Mouse (Mus musculus) lung, embryonic 15.5 days (tissue): ENCODE data around the gene Mfsd11. TPM values are rescaled to one million over a fixed set of nuclear protein-coding genes. Genes with fewer than 3 reads are reported as not detected.
"Not testable (repeated sequence)": the region's sequence is repeated elsewhere in the genome, so short reads cannot be mapped to it uniquely, and the experiment has no call there.

Experiments used
- ATAC-seq: fragments of 200-750 bp; cut with Nextera tagmentation; 2 replicates; pipeline ENCODE4 v1.8.0; 2017; ENCODE audit warnings: moderate number of reproducible peaks, borderline replicate concordance; ENCODE audit not compliant: low FRiP score, low TSS enrichment; ENCODE audit errors: extremely low read depth
- H3K27ac ChIP-seq: fragments of 300-500 bp; sonication (generic); 2 replicates; pipeline ENCODE4 v1.5.1; 2015; ENCODE audit warnings: moderate library complexity, mild to moderate bottlenecking, inconsistent platforms
- H3K27me3 ChIP-seq: fragments of 300-500 bp; sonication (generic); 2 replicates; pipeline ENCODE4 v1.6.1; 2015; ENCODE audit warnings: inconsistent platforms
- H3K36me3 ChIP-seq: fragments of 300-500 bp; sonication (generic); 2 replicates; pipeline ENCODE4 v1.6.1; 2015; ENCODE audit warnings: inconsistent platforms
- H3K4me1 ChIP-seq: fragments of 300-500 bp; sonication (generic); 2 replicates; pipeline ENCODE4 v1.6.1; 2015; ENCODE audit warnings: inconsistent platforms
- H3K4me2 ChIP-seq: fragments of 300-500 bp; sonication (generic); 2 replicates; pipeline ENCODE4 v1.6.1; 2015; ENCODE audit warnings: inconsistent platforms, mild to moderate bottlenecking, moderate library complexity
- H3K4me3 ChIP-seq: fragments of 300-500 bp; sonication (generic); 2 replicates; pipeline ENCODE4 v1.5.1; 2015; ENCODE audit warnings: mild to moderate bottlenecking, inconsistent platforms
- H3K9ac ChIP-seq: fragments of 300-500 bp; sonication (generic); 2 replicates; pipeline ENCODE4 v1.6.1; 2015; ENCODE audit warnings: inconsistent platforms
- H3K9me3 ChIP-seq: fragments of 300-500 bp; sonication (generic); 2 replicates; pipeline ENCODE4 v1.6.1; 2016; ENCODE audit warnings: inconsistent platforms
- whole genome bisulfite sequencing: fragments of 180-500 bp; shearing (Covaris S2); methylation state at CpG from one replicate; pipeline ENCODE4 v1.1.7; 2015; 5-methylcytosine and 5-hydroxymethylcytosine counted together
- polyA plus RNA-seq: library from polyadenylated mRNA; unstranded; fragments of >200 nt; fragmentation: Nextera tagmentation; extraction: Ambion mirVana; gene quantifications from 2 replicates; pipeline ENCODE4 v1.2.1, GENCODE M21; 2015

Mfsd11 gene
- polyA plus RNA-seq, 1 experiment from 2014 or later: 30.5 TPM

- ATAC-seq: no peak
- WGBS: 90% methylated on average over 4 of the region's 4 CpGs
- Histone ChIP-seq H3K9me3 (no peaks in the 10 kb centered on the region), H3K27me3 (no peaks in the 10 kb centered on the region), H3K4me2 (peak overlapping the region; percentile 76), H3K27ac (no peak overlapping the region), H3K9ac (peak overlapping the region; percentile 79; the same call in 1 of the 2 replicates), H3K36me3 (peaks cover 54% of the 10 kb centered on the region), H3K4me3 (no peak overlapping the region), H3K4me1 (peaks cover 29% of the 10 kb centered on the region)
Observed at GRCm38 (mm10) chr11:116840748-116841147, 11.5 kb upstream of the Mfsd11 start.

DNA sequence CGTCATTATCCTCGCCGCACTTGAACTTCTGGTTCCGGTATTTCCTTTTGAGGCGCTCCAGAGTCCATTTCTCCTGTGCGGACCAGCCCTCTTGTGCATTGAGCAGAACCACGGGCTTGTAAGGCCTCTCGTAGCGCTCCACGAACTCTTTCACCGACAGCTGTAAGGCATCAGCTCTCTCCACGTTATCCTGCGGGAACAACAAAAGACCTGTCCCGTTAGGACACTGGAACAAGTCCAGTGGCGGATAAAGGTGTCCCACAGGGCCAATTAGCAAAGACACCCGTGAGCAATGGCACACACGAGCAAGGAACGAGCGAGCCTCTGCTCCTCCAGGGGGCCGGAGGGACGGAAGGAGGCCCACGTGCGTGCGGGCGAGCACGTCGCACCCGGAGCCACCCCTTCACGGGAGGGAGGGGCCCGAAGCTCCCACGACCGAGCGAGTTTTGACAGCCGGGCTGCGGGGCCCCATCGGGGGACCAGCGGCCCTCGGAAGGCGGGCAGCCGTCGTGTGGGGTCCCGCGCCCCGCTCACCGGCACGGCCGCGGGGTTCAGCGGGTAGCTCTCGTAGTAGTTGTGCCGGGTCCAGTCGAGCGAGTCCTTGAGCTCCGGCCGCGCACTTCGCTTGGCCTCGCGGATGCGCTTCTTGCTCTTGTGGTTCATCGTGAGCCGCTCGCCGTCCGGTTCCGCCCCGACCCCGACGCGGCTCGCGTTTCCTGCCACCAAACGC is 9.5 kb upstream of the Mfsd11 start:
- H3K36me3 ChIP-seq: peaks cover 36% of the 10 kb centered on the region

DNA sequence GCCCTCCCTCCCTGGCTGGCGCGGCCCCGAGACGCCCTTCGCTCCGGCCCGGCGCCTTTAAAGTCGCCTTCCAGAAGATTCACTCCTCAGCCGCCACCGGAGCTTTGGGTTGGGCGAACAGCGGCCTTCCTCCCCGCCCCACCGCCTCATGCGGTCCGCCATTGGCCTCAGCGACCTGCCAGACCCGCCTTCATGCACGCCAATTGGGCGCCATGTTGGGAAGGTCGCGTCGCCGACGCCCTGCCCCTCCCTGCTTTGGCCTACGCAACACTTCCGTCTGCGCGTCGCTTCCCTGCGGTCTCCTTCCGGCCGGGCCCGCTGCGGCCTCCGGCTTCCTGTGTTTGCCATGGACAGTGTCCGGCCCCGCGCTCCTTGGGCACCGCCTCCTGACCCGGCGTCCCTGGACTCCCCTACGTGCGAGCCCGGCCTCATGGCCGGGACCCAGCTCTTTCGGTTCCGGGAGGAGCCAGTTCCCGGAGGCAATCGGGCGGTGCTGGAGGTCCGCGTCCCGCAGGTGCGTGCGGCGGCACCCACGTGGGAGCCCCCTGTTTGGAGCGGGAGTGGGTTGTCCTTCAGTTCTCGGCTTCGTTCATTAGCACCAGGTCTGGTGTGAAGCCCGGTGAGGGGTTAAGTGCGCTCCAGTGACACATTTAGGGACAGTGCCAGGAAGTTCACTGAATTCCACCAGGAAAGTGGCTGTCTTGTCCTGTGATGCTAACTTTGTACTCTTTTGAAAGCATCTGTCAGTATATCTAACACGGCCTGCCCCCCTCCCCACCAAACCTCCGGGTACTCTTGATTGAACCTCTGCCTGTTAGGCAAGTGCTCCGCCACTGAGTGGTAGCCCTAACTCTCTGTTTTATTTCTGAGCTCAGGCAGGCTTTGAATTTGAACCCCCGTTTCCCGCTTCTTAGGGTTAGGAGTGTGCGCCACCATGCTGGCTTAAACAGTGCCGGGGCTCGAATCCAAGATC is 8.7 kb upstream of the Mfsd11 start, which contains the start of the genes Mettl23 and Jmjd6:
Gene Mettl23, plus strand, starts transcription at position 18 of the 973 bp plus-strand sequence.
Gene Jmjd6, minus strand, starts transcription at position 189 of the 973 bp plus-strand sequence.
- WGBS: under 1% methylated on average over 72 of the region's 72 CpGs
- peak; percentile 96 for ATAC-seq
- H3K36me3 ChIP-seq: peaks cover 36% of the 10 kb centered on the region
- no peaks in the 10 kb centered on the region for H3K9me3 ChIP-seq
- H3K4me1 ChIP-seq: peaks cover 30% of the 10 kb centered on the region
- no peaks in the 10 kb centered on the region for H3K27me3 ChIP-seq
- H3K27ac ChIP-seq: peak within 1 kb of the TSS; percentile 97
- peak within 1 kb of the TSS; percentile 77 for H3K4me3 ChIP-seq
- peak within 1 kb of the TSS; percentile 79 for H3K9ac ChIP-seq
- H3K4me2 ChIP-seq: peak within 1 kb of the TSS; percentile 76

More for the DNA sequence above, 9.5 kb upstream of the Mfsd11 start:
- peaks cover 29% of the 10 kb centered on the region for H3K4me1 ChIP-seq
- peak overlapping the region; percentile 97 for H3K27ac ChIP-seq
- H3K4me3 ChIP-seq: peak overlapping the region; percentile 77
- peak; percentile 56 for ATAC-seq
- H3K27me3 ChIP-seq: no peaks in the 10 kb centered on the region
- no peaks in the 10 kb centered on the region for H3K9me3 ChIP-seq
- peak overlapping the region; percentile 76 for H3K4me2 ChIP-seq
- WGBS: under 1% methylated on average over 73 of the region's 73 CpGs
- H3K9ac ChIP-seq: peak overlapping the region; percentile 79

- Histone ChIP-seq H3K36me3 (peaks cover 36% of the 10 kb centered on the region), H3K4me1 (peaks cover 34% of the 10 kb centered on the region), H3K9me3 (no peaks in the 10 kb centered on the region), H3K27me3 (no peaks in the 10 kb centered on the region), H3K4me3 (no peak overlapping the region), H3K27ac (no peak overlapping the region), H3K9ac (no peak overlapping the region), H3K4me2 (no peak overlapping the region)
- WGBS: 80% methylated on average over 4 of the region's 4 CpGs
- ATAC-seq: no peak
Observed at GRCm38 (mm10) chr11:116846593-116847181, 5.6 kb upstream of the Mfsd11 start.

DNA sequence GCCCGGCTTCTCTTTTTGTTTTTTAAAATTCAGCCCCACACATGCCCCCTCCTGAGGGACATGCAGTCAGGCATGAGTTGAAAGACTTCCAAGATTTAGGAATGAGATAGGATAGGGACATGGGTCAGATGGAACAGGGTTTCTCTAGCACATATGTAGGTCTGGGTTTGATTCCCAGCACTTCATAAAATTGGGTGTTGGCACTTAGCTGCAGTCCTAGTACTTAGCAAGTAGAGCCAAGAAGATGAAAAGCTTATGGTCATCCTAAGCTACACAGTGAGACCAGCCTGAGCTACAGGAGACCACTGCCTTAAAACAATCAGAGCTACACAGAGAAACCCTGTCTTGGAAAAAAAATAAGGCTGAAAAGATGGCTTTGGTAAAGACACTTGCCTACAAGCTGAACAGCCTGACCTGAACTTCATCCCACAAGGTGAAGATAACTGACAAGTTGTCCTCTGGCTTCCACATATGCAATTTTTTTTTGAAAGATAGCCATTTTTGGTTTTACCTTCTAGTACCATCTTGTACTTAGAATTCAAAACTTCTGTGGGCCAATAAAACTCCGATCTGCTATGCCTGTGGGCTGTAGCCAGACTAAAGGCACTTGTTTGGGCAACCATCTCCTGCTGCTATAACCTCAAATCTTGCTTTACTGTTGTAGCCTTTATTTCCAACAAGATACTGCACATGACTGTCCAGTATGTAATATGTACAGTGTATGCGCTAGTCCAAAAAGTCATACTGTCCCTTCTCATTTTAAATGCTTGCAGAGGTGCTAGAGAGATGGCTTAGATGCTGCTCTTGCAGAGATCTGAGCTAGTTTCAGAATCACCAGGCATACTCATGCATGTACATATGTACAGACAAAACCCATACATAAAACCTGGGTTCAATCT is 4.8 kb upstream of the Mfsd11 start:
- no peak for ATAC-seq
- Histone ChIP-seq H3K9ac (no peak overlapping the region), H3K4me3 (no peak overlapping the region), H3K27me3 (no peaks in the 10 kb centered on the region), H3K4me2 (no peak overlapping the region), H3K27ac (no peak overlapping the region), H3K36me3 (peaks cover 38% of the 10 kb centered on the region), H3K9me3 (no peaks in the 10 kb centered on the region), H3K4me1 (peaks cover 29% of the 10 kb centered on the region)
- 85% methylated on average over 3 of the region's 3 CpGs for WGBS

GRCm38 (mm10) chr11:116848086-116848876 is 4.0 kb upstream of the Mfsd11 start:
- no peaks in the 10 kb centered on the region for H3K27me3 ChIP-seq
- peaks cover 29% of the 10 kb centered on the region for H3K4me1 ChIP-seq
- no peak overlapping the region for H3K4me2 ChIP-seq
- no peak for ATAC-seq
- H3K9ac ChIP-seq: no peak overlapping the region
- H3K27ac ChIP-seq: peak overlapping the region; percentile 6; the same call in 1 of the 2 replicates
- no peak overlapping the region for H3K4me3 ChIP-seq
- H3K36me3 ChIP-seq: peaks cover 38% of the 10 kb centered on the region
- no peaks in the 10 kb centered on the region for H3K9me3 ChIP-seq
- WGBS: 66% methylated on average over 5 of the region's 5 CpGs

- Histone ChIP-seq H3K4me1 (peaks cover 29% of the 10 kb centered on the region), H3K27ac (0 out of 2 replicates have a peak overlapping the region, but pooled peaks have one; percentile 6), H3K36me3 (peaks cover 38% of the 10 kb centered on the region)
- not testable (repeated sequence) for H3K4me3 ChIP-seq, H3K9ac ChIP-seq, H3K27me3 ChIP-seq, ATAC-seq, H3K4me2 ChIP-seq, H3K9me3 ChIP-seq
- WGBS: 74% methylated on average over 2 of the region's 2 CpGs
Observed at GRCm38 (mm10) chr11:116848877-116849178, 3.4 kb upstream of the Mfsd11 start.

GRCm38 (mm10) chr11:116849587-116849986 is 2.7 kb upstream of the Mfsd11 start:
- H3K9me3 ChIP-seq: no peaks in the 10 kb centered on the region
- H3K36me3 ChIP-seq: peaks cover 38% of the 10 kb centered on the region
- H3K27me3 ChIP-seq: no peaks in the 10 kb centered on the region
- ATAC-seq: no peak
- H3K27ac ChIP-seq: no peak overlapping the region
- no peak overlapping the region for H3K9ac ChIP-seq
- no peak overlapping the region for H3K4me2 ChIP-seq
- peaks cover 27% of the 10 kb centered on the region for H3K4me1 ChIP-seq
- H3K4me3 ChIP-seq: no peak overlapping the region

DNA sequence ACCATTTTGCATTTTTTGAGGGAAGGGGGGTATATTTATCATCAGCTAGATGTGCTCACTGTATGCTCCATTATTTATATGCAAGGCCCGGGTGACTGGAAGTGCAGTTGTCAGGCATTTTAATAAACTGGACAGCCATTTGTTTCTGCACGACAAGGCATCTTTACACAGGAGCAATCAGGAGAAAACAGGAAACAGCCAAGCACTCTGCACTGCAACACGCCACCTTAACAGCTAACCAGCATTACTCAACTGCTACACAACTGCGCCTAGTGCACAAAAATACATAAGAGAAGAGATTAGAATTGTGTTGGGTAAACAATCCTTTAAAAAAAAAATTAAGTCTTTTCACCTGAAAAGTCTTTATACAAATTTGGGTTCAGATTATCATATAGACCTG is 2.2 kb upstream of the Mfsd11 start:
- peaks cover 31% of the 10 kb centered on the region for H3K4me1 ChIP-seq
- H3K4me2 ChIP-seq: peak overlapping the region; percentile 77
- H3K4me3 ChIP-seq: peak overlapping the region; percentile 84
- ATAC-seq: no peak
- H3K27me3 ChIP-seq: no peaks in the 10 kb centered on the region
- peaks cover 38% of the 10 kb centered on the region for H3K36me3 ChIP-seq
- no peaks in the 10 kb centered on the region for H3K9me3 ChIP-seq
- peak overlapping the region; percentile 5; the same call in 1 of the 2 replicates for H3K9ac ChIP-seq
- WGBS: 32% methylated on average over 4 of the region's 4 CpGs
- H3K27ac ChIP-seq: no peak overlapping the region

- H3K27ac ChIP-seq: peak overlapping the region; percentile 100; the same call in 1 of the 2 replicates
Observed at GRCm38 (mm10) chr11:116850833-116851477, 1.3 kb upstream of the Mfsd11 start.

More at GRCm38 (mm10) chr11:116850833-116851477, 1.3 kb upstream of the Mfsd11 start:
- no peaks in the 10 kb centered on the region for H3K9me3 ChIP-seq
- H3K4me1 ChIP-seq: peaks cover 32% of the 10 kb centered on the region
- WGBS: 26% methylated on average over 6 of the region's 6 CpGs
- H3K4me3 ChIP-seq: peak overlapping the region; percentile 84
- H3K4me2 ChIP-seq: peak overlapping the region; percentile 77
- ATAC-seq: no peak
- H3K36me3 ChIP-seq: peaks cover 38% of the 10 kb centered on the region
- no peaks in the 10 kb centered on the region for H3K27me3 ChIP-seq
- H3K9ac ChIP-seq: peak overlapping the region; percentile 95
